Mouse (Mus musculus): ENCODE measurements around the gene Rtl5. TPM values are rescaled to one million over a fixed set of nuclear protein-coding genes. Genes with fewer than 3 reads are reported as not detected.

Gene Rtl5
- 6.0 and 6.5 TPM in 2 replicates for polyA plus RNA-seq (2012; rRNA removed)

DNA sequence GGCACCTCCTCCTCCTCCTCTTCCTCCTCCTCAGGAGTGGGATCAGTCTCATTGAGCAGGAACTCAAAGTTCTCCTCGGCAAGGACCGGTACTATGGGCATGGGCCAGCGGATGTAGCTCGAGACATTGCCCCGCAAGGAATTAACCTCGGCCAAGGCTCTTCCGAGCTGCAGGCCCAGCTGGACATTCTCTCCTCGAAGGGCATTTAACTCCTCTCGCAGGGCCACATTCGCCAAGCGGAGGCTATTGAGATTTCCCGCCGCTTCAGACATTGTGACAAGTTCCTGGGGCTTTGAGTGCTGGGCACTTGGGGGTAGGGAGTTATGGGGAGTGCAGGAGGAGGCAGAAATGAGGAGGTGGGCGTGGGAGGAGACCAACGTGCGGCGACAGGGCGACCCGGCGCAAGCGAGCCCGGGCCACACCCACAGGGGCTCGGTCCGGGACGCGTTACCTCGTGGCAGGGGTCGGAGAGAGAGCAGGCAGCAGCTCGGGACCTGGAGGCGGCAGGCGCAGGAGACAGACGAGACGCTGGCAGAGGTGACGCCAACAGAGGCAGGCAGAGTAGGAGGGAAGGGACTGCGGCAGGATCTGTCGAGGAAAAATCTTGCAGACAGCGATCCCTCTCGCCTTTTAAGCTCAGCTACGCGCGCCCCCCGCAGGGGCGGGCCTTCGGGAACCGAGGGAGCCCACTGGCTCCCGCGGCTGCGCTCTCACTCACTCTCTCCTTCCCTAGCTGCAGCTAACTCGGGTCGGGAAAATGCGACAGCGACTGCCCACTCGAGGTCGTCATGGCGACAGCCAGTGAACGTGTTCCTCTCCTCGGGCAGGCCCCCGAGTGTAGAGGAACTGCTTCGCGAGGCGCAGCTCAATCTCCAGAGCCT, at the start of gene Rtl5:
Gene Rtl5, minus strand, starts transcription at position 714 of the 881 bp plus-strand sequence.

DNA sequence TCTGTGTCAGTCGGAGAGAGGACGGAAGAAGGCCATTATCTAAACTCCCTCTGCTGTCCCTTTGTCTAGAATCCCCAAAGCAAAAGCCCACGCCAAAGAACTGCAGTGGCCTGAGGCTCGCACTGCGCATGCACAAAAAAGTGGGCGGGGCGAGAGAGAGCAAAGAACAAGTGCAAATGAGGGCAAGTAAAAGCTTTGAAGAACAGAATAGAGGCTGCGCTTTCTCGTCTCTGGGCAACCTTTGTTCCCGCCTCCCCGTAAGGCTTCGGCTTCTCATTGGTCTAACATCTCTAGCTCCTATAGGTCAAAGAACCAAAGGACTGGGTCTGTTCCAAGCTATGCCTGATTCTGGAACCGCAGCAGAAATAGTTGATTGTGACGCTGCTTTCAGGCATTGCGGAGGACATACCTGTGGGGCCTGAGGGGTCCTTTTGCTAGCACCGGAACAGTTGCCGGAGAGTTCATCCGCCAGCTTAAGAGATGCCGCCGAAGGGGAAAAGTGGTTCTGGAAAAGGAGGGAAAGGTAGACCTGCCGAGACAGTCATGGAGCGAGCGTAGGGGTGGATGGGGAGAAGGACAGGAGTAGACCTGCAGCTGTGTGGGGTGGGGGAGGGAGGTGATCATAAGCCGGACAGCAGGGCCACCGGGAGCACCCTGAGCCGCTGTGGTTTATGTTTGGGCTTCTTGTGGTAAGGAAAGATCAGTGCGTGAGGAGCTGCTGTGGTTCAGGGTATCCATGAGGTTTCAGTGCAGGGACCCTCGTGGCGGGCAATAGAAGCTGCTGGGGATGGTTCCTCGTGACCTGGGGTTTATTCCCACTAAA, 48.1 kb upstream of the Rtl5 start, which contains the start of gene Pin4:
Gene Pin4, plus strand, starts transcription at position 406 of the 823 bp plus-strand sequence.

Other genes with a start within 250 kb of the Rtl5 start
- gene Nhsl2, start 221.9 kb downstream of the Rtl5 start, polyA plus RNA-seq (2012; rRNA removed), result 5.1 and 16.9 TPM in 2 replicates
- 0.56 TPM in 1 of 2 replicates, not detected in the other for gene Pin4, start 48.1 kb upstream of the Rtl5 start, polyA plus RNA-seq (2012; rRNA removed)
- 0.37 and 0.56 TPM in 2 replicates for gene Ercc6l, start 85.8 kb upstream of the Rtl5 start, polyA plus RNA-seq (2012; rRNA removed)
- 207 and 275 TPM in 2 replicates for gene Rps4x, start 118.1 kb upstream of the Rtl5 start, polyA plus RNA-seq (2012; rRNA removed)
- gene Cited1, start 180.9 kb upstream of the Rtl5 start, polyA plus RNA-seq (2012; rRNA removed), result 22.3 and 27.1 TPM in 2 replicates

Measured in ovary, adult 2 months (tissue).